ENCODE assay signal across 10 mouse cellular contexts in genomic region chr2:120134453-120135075, GRCm38 (mm10). TPM values are rescaled to one million over a fixed set of nuclear protein-coding genes. Genes with fewer than 3 reads are reported as not detected.
DNase-seq lines count a peak whose midpoint lies in the region; ATAC-seq and TF ChIP-seq lines count a peak whose summit lies in the region.
"Had no signal": no experiment of that assay in that cellular context is flagged by ENCODE, and none has a peak within 500 bp of the region (broad histone marks: within the 10 kb centered on the region; RNA-seq: fewer than 3 reads in every experiment).

No protein-coding gene starts in this region.

- peak overlapping the region; percentile 34 for H3K4me2 ChIP-seq in heart, embryonic 12.5 days
- H3K4me2 ChIP-seq: lung, embryonic 14.5 days; neural tube, embryonic 13.5 days had no signal

- no peak overlapping the region for H3K4me3 ChIP-seq in kidney, adult 2 months (ENCODE audit: insufficient read depth, low read depth, low read length)
- H3K4me3 ChIP-seq in G1E (ENCODE audit: low read depth, low read length) (no peak overlapping the region), macrophage (ENCODE audit: inconsistent target) (no peak overlapping the region)
- no peak overlapping the region for H3K4me3 ChIP-seq in heart, embryonic 12.5 days
- H3K4me3 ChIP-seq: neural tube, embryonic 13.5 days had no signal

- peaks cover 92% of the 10 kb centered on the region for H3K79me2 ChIP-seq in macrophage (ENCODE audit: inconsistent target)

- H3K27me3 ChIP-seq in kidney, adult 2 months (replicated peaks; ENCODE audit: control insufficient read depth, insufficient read depth, low read length) = no peaks in the 10 kb centered on the region
- no peaks in the 10 kb centered on the region for H3K27me3 ChIP-seq in G1E (ENCODE audit: insufficient read depth, low read length)
- no peaks in the 10 kb centered on the region for H3K27me3 ChIP-seq in heart, embryonic 12.5 days (replicated peaks)
- H3K27me3 ChIP-seq: neural tube, embryonic 13.5 days had no signal

- H3K27ac ChIP-seq in kidney, adult 2 months (ENCODE audit: insufficient read depth, low read depth, low read length) = peak overlapping the region; percentile 16; the same call in 1 of the 2 replicates
- H3K27ac ChIP-seq in heart, embryonic 12.5 days (ENCODE audit: poor library complexity, severe bottlenecking) = peak overlapping the region; percentile 91
- peak overlapping the region; percentile 95 for H3K27ac ChIP-seq in macrophage
- H3K27ac ChIP-seq: neural tube, embryonic 13.5 days had no signal

- no peak for DNase-seq in kidney, adult 2 months
- DNase-seq in kidney, adult 9 months = no peak
- DNase-seq in G1E (ENCODE audit: low spot score) = peak; percentile 11
- no peak for DNase-seq in left cerebral cortex, postnatal 4 days
- no peak for DNase-seq in kidney, adult 8-10 months
- DNase-seq: lung, embryonic 14.5 days had no signal

- TF ChIP-seq CTCF in kidney, adult 2 months (conservative IDR thresholded peaks at IDR 0.05; ENCODE audit: insufficient read depth, insufficient read length, low read depth, low read length) = no peak
- TF ChIP-seq CTCF in G1E (IDR thresholded peaks at IDR 0.05; ENCODE audit: low read depth, low read length) = no peak

- no peaks in the 10 kb centered on the region for H3K9me3 ChIP-seq in G1E (replicated peaks)
- no peaks in the 10 kb centered on the region for H3K9me3 ChIP-seq in heart, embryonic 12.5 days (replicated peaks)
- H3K9me3 ChIP-seq: neural tube, embryonic 13.5 days had no signal

- TF ChIP-seq POLR2A in kidney, adult 2 months (IDR thresholded peaks at IDR 0.05; ENCODE audit: low read depth, low read length) = no peak

- intact Hi-C loops in left cerebral cortex, postnatal 4 days (cut with DNase I) = no loop called here

- H3K9ac ChIP-seq in heart, embryonic 12.5 days = peak overlapping the region; percentile 50
- H3K9ac ChIP-seq: lung, embryonic 14.5 days; neural tube, embryonic 13.5 days had no signal

- peaks cover 2% of the 10 kb centered on the region; the same call in 1 of the 2 replicates for H3K36me3 ChIP-seq in kidney, adult 2 months (ENCODE audit: control insufficient read depth, insufficient read depth, low read length)
- H3K36me3 ChIP-seq in G1E (replicated peaks) (peaks cover 56% of the 10 kb centered on the region), macrophage (ENCODE audit: inconsistent target) (peaks cover 19% of the 10 kb centered on the region)
- H3K36me3 ChIP-seq in heart, embryonic 12.5 days = peaks cover 12% of the 10 kb centered on the region
- H3K36me3 ChIP-seq: neural tube, embryonic 13.5 days had no signal

- peak; percentile 22; the same call in 1 of the 2 replicates for ATAC-seq in G1E (ENCODE audit: extremely low read depth, insufficient number of reproducible peaks, low FRiP score, poor library complexity, severe bottlenecking)
- ATAC-seq in heart, embryonic 12.5 days (ENCODE audit: insufficient number of reproducible peaks, low FRiP score) = peak; percentile 26; the same call in 1 of the 2 replicates
- ATAC-seq in inflammation-experienced regulatory T-cells, adult 6 months = no peak

- peaks cover 11% of the 10 kb centered on the region for H3K4me1 ChIP-seq in kidney, adult 2 months (ENCODE audit: control insufficient read depth, insufficient read depth, low read length)
- H3K4me1 ChIP-seq in G1E (ENCODE audit: insufficient read depth, low read depth, low read length) = peaks cover 8% of the 10 kb centered on the region
- peaks cover 70% of the 10 kb centered on the region for H3K4me1 ChIP-seq in heart, embryonic 12.5 days (replicated peaks)

RNA-seq across cellular contexts. Expression of gene Ehd4, which starts 19.8 kb away (rescaled TPM):
- 36.5 and 38.2 TPM in 2 replicates for polyA plus RNA-seq in kidney, adult 2 months (2012; rRNA removed)
- 10.8 TPM in 2 replicates for total RNA-seq in G1E (2014; fragmentation: Nextera tagmentation)
- total RNA-seq in G1E (2017) = 11.0 TPM in 2 replicates
- polyA plus RNA-seq in G1E (2012) = 30.3 and 36.1 TPM in 2 replicates
- 159 and 186 TPM in 2 replicates for polyA plus RNA-seq in heart, embryonic 12.5 days (2016; fragmentation: Nextera tagmentation; extraction: Ambion mirVana)
- 100 to 1,000 TPM in 13 of 26 experiments, 10 to 100 TPM in 13; 30.2 to 195 (median 102) TPM for total RNA-seq in macrophage (2018; cell fraction: chromatin; rRNA removed)
- total RNA-seq in macrophage (2018; cell fraction: cytosol; rRNA removed) = 100 to 1,000 TPM; 274 to 430 (median 371) TPM
- 100 to 1,000 TPM in 25 of 26 experiments, 10 to 100 TPM in 1; 98.0 to 295 (median 201) TPM for total RNA-seq in macrophage (2018; cell fraction: nucleus; rRNA removed)
- polyA plus RNA-seq in macrophage (2018) = 253 to 336 TPM (median 297 TPM) in 3 replicates
- 10 to 100 TPM in 1 of 3 experiments, 1 to 10 TPM in 2; 2.9 to 16.2 (median 3.9) TPM for polyA plus RNA-seq in inflammation-experienced regulatory T-cells, adult 6 months (2017; shearing (Covaris generic))
- 1 to 10 TPM; 6.9 to 9.6 TPM for total RNA-seq in left cerebral cortex, postnatal 4 days (2021)

Comparison
In these comparisons a context has a peak if more than half of its experiments do, and no peak if none do; other contexts are left out.
1. H3K27ac ChIP-seq: peak in every context shown above with its lines; median percentile 95 in macrophage; 91 in heart, embryonic 12.5 days; 16 in kidney, adult 2 months.